Mouse (Mus musculus) heart, adult 9 months (tissue): ENCODE results near the gene Gpr61.

Experiments used
- DNase-seq, 2 experiments: peaks; one replicate each; pipeline ENCODE4 v3.0.0; 2022; ENCODE audit warnings: low spot score in 2 of 2

Gene Gpr61

GRCm38 (mm10) chr3:108129804-108130203 is 24.9 kb downstream of the Gpr61 start:
- DNase-seq = no peak

DNA sequence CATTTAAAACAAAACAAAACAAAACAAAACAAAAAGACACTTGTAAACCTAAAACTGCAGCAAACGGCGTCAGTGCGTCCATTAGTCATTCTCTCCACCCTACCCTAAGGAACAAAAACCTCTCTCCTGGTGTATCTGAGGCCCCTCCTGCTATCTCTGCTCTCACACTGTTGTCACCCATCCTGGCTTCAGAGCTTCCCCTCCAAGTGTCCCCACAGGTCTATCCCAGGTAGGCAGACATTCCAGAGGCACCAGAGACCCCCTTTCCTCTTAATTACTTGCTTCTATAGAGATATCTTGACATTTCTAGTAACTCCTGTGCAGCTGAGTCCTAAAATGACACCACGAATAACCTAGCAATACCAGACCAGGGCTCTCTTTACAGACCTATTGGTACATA is 25.3 kb downstream of the Gpr61 start:
- DNase-seq = no peak

GRCm38 (mm10) chr3:108128520-108128919 is 26.2 kb downstream of the Gpr61 start:
- DNase-seq = no peak

GRCm38 (mm10) chr3:108126327-108126726 is 28.4 kb downstream of the Gpr61 start:
- no peak for DNase-seq

GRCm38 (mm10) chr3:108124131-108124530 is 30.6 kb downstream of the Gpr61 start:
- no peak for DNase-seq

- no peak for DNase-seq
These were observed 31.4 kb downstream of the Gpr61 start for GRCm38 (mm10) chr3:108123242-108123641.

GRCm38 (mm10) chr3:108121101-108121500 is 33.6 kb downstream of the Gpr61 start:
- no peak for DNase-seq

GRCm38 (mm10) chr3:108117465-108117864 is 37.2 kb downstream of the Gpr61 start:
- DNase-seq = no peak

DNA sequence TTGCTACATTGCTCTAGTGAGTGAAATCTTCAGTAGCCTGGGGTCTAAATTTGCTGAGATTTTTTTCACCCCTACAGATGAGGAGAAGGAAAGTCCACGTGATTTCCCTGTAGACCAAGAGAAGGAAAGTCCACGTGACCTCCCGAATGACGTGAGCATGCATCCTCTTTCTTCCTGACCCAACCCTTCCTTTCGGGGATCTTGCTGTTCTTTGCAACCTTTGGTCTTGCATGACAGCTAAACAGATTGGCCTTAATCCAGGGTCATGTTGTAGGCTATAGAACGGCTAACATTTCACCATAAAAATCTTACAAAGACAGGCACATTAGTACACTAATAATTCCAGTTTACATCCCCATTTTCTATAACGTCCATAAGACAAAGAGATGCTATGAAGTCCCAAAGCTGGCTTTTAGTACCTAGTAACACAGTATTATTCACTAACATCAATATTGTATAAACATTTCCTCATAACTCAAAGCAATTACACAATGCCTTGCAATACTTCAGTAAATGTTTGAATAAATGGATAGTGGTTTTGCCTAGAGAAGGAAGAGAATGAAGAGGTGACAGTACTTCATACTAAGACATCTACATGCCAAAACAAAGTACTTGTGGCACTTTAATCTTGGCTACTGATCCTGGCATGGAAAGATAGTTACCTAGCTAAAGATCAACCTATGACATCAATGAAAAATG is 40.9 kb downstream of the Gpr61 start:
- DNase-seq = peak; percentile 28 to 37

- no peak for DNase-seq
These were observed 42.0 kb downstream of the Gpr61 start for GRCm38 (mm10) chr3:108112666-108113065.

DNA sequence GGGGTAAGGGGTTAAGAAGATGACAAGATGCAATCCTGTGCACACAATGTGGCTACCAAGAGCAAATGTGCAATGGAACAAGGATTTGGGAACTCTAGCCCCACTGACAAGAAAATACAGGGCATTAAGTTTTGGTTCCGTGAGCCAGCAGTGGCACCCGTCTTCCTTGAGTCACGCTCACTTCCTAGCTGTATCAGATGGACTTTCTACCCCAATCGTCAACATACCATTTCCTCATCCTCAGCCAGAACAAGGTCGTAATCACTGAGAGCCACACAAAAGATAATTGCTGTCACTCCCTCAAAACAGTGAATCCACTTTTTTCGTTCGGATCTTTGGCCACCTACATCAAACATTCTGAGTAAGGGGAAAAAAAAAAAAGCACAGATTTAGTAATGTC is 42.4 kb downstream of the Gpr61 start:
- DNase-seq = no peak

DNA sequence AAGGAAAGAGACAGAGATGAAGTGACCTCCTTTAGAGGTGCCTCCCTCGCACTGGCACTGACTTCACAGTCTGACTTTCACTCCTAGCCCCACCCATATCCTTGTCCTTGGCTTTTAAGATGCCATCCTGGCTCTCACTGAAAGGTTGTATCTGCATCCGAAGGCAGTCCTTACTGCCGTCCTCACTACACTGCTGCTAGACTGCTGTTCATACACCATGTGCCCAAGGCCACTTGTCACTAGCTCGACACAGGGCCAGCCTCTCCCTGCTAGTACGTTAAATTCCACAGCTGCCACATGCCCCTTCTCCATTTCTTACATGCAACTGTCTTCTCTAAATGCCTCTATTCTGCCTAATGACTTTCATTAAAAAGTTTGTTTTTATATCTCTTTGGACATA is 43.4 kb downstream of the Gpr61 start:
- no peak for DNase-seq

DNA sequence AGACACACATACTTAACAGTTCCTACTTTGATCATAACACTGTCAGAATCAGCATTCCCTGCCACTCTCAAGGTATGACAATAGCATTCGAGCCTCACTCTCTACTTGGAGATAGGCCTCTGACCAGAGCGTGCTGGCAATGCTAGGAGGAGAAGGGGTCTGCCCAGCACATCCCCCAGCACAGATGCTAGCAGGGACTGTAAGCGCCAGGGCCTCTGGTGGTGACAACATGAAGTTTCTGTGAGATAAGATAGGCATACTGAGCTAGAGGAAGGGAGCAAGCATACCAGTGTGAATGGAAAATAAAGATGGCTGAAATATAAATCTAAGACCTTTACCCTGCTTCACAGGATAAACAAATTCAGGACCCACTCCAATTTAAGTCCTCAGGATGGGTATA is 49.4 kb downstream of the Gpr61 start:
- no peak for DNase-seq

GRCm38 (mm10) chr3:108102075-108102474 is 52.6 kb downstream of the Gpr61 start:
- no peak for DNase-seq

- no peak for DNase-seq
These were observed 53.1 kb downstream of the Gpr61 start for GRCm38 (mm10) chr3:108101594-108101993.
